Mouse (Mus musculus) MEL (cell line): Measurements from ENCODE around the gene Vcan. TPM values are rescaled to one million over a fixed set of nuclear protein-coding genes. Genes with fewer than 3 reads are reported as not detected.

Experiments used
- DNase-seq: peaks from one replicate; pipeline ENCODE4 v3.0.0; 2011; ENCODE audit warnings: low read depth, low spot score
- H3K27ac ChIP-seq: 2 replicates; pipeline ENCODE4 v1.5.1; 2012; ENCODE audit warnings: low read depth, mild to moderate bottlenecking, control low read depth, low read length, moderate library complexity; ENCODE audit not compliant: control insufficient read depth
- H3K27me3 ChIP-seq, 2 experiments: fragments of 150-350 bp in 1 of 2; sonication (generic) in 1 of 2; 2 replicates each; pipeline ENCODE4 v1.6.1; 2012; ENCODE audit warnings: low read length in 2 of 2, mild to moderate bottlenecking in 2 of 2, improper control_type of control experiment in 1 of 2, moderate library complexity in 1 of 2; ENCODE audit not compliant: insufficient read depth in 2 of 2, control insufficient read depth in 1 of 2
- H3K36me3 ChIP-seq, 2 experiments: 2 replicates each; pipeline ENCODE4 v1.6.1; 2012 to 2014; ENCODE audit warnings: low read length in 2 of 2, improper control_type of control experiment in 1 of 2, inconsistent platforms in 1 of 2, mild to moderate bottlenecking in 1 of 2; ENCODE audit not compliant: insufficient read depth in 2 of 2, control insufficient read depth in 1 of 2
- H3K4me1 ChIP-seq, 2 experiments: fragments of 150-350 bp in 1 of 2; sonication (generic) in 1 of 2; 2 replicates each; pipeline ENCODE4 v1.6.1; 2012; ENCODE audit warnings: low read length in 2 of 2, improper control_type of control experiment in 1 of 2, mild to moderate bottlenecking in 1 of 2; ENCODE audit not compliant: insufficient read depth in 2 of 2, control insufficient read depth in 1 of 2
- H3K4me3 ChIP-seq, 2 experiments: fragments of 150-350 bp in 1 of 2; sonication (generic) in 1 of 2; 2 replicates each; pipeline ENCODE4 v1.5.1; 2012; ENCODE audit warnings: low read depth in 2 of 2, low read length in 2 of 2, mild to moderate bottlenecking in 2 of 2, moderate library complexity in 2 of 2, control low read depth in 1 of 2, improper control_type of control experiment in 1 of 2; ENCODE audit not compliant: control insufficient read depth in 1 of 2, insufficient read depth in 1 of 2
- H3K79me2 ChIP-seq: 2 replicates; pipeline ENCODE4 v1.6.1; 2012; ENCODE audit warnings: mild to moderate bottlenecking, low read length, moderate library complexity; ENCODE audit not compliant: control insufficient read depth, poor library complexity, insufficient read depth
- H3K9ac ChIP-seq: 2 replicates; pipeline ENCODE4 v1.6.1; 2012; ENCODE audit warnings: low read depth, mild to moderate bottlenecking, control low read depth, low read length, moderate library complexity; ENCODE audit not compliant: control insufficient read depth, poor library complexity, severe bottlenecking
- H3K9me3 ChIP-seq: fragments of 150-350 bp; sonication (generic); replicated peaks from 2 replicates; pipeline ENCODE4 v1.6.1; 2012; ENCODE audit warnings: mild to moderate bottlenecking, low read length, improper control_type of control experiment, moderate library complexity; ENCODE audit not compliant: insufficient read depth
- BHLHE40 ChIP-seq: IDR thresholded peaks from 2 replicates; pipeline ENCODE4 v1.6.1; 2012; ENCODE audit warnings: low read depth, mild to moderate bottlenecking, inconsistent platforms, low read length, improper control_type of control experiment, borderline replicate concordance
- CHD2 ChIP-seq: IDR thresholded peaks from 2 replicates; pipeline ENCODE4 v1.6.1; 2011; ENCODE audit warnings: low read length, improper control_type of control experiment
- E2F4 ChIP-seq: IDR thresholded peaks from 2 replicates; pipeline ENCODE4 v1.6.1; 2011; ENCODE audit warnings: low read depth, low read length, improper control_type of control experiment, borderline replicate concordance
- ELF1 ChIP-seq: IDR thresholded peaks from 2 replicates; pipeline ENCODE4 v1.6.1; 2014; ENCODE audit warnings: low read depth, mild to moderate bottlenecking, inconsistent platforms, low read length, improper control_type of control experiment, moderate library complexity
- EP300 ChIP-seq, 2 experiments: IDR thresholded peaks; 2 replicates each; pipeline ENCODE4 v1.6.1; 2011; ENCODE audit warnings: improper control_type of control experiment in 2 of 2, low read length in 2 of 2, low read depth in 1 of 2, mild to moderate bottlenecking in 1 of 2
- GATA1 ChIP-seq: IDR thresholded peaks from 2 replicates; pipeline ENCODE4 v1.6.1; 2011; ENCODE audit warnings: low read depth, low read length, improper control_type of control experiment
- HCFC1 ChIP-seq: IDR thresholded peaks from 2 replicates; pipeline ENCODE4 v1.6.1; 2012; ENCODE audit warnings: low read depth, mild to moderate bottlenecking, inconsistent platforms, low read length, improper control_type of control experiment, moderate library complexity
- MYB ChIP-seq: IDR thresholded peaks from 2 replicates; pipeline ENCODE4 v1.6.1; 2011; ENCODE audit warnings: mild to moderate bottlenecking, low read depth, low read length, improper control_type of control experiment
- MYC ChIP-seq: IDR thresholded peaks from 2 replicates; pipeline ENCODE4 v1.6.1; 2011; ENCODE audit warnings: low read depth, mild to moderate bottlenecking, low read length, improper control_type of control experiment, moderate library complexity
- NRF1 ChIP-seq: IDR thresholded peaks from 2 replicates; pipeline ENCODE4 v1.6.1; 2014; ENCODE audit warnings: low read depth, mild to moderate bottlenecking, inconsistent platforms, low read length, improper control_type of control experiment, moderate library complexity; ENCODE audit not compliant: poor library complexity, insufficient read depth, severe bottlenecking
- POLR2A ChIP-seq, 2 experiments: IDR thresholded peaks; 2 replicates each; pipeline ENCODE4 v1.6.1; 2011 to 2012; ENCODE audit warnings: low read length in 2 of 2, mild to moderate bottlenecking in 2 of 2, control low read depth in 1 of 2, improper control_type of control experiment in 1 of 2, low read depth in 1 of 2, moderate library complexity in 1 of 2; ENCODE audit not compliant: control insufficient read depth in 1 of 2, insufficient read depth in 1 of 2, poor library complexity in 1 of 2
- POLR2AphosphoS5 ChIP-seq: IDR thresholded peaks from 2 replicates; pipeline ENCODE4 v1.6.1; 2012; ENCODE audit warnings: low read depth, borderline replicate concordance, mild to moderate bottlenecking, inconsistent platforms, low read length, moderate library complexity, mixed read lengths
- RAD21 ChIP-seq: IDR thresholded peaks from 2 replicates; pipeline ENCODE4 v1.6.1; 2011; ENCODE audit warnings: mild to moderate bottlenecking, low read depth, low read length, improper control_type of control experiment
- TAL1 ChIP-seq: IDR thresholded peaks from 2 replicates; pipeline ENCODE4 v1.6.1; 2012; ENCODE audit warnings: mild to moderate bottlenecking, inconsistent platforms, low read length, moderate library complexity, mixed read lengths
- TCF12 ChIP-seq: IDR thresholded peaks from 2 replicates; pipeline ENCODE4 v1.6.1; 2014; ENCODE audit warnings: low read depth, mild to moderate bottlenecking, inconsistent platforms, low read length, improper control_type of control experiment, moderate library complexity
- UBTF ChIP-seq: IDR thresholded peaks from 2 replicates; pipeline ENCODE4 v1.6.1; 2012; ENCODE audit warnings: low read depth, mild to moderate bottlenecking, inconsistent platforms, low read length, improper control_type of control experiment, moderate library complexity, borderline replicate concordance; ENCODE audit not compliant: insufficient read depth
- USF2 ChIP-seq, 2 experiments: IDR thresholded peaks; 2 replicates each; pipeline ENCODE4 v1.6.1; 2011 to 2012; ENCODE audit warnings: improper control_type of control experiment in 2 of 2, low read length in 2 of 2, borderline replicate concordance in 1 of 2, inconsistent platforms in 1 of 2, low read depth in 1 of 2, mild to moderate bottlenecking in 1 of 2; ENCODE audit not compliant: insufficient read depth in 1 of 2
- ZNF384 ChIP-seq: IDR thresholded peaks from 2 replicates; pipeline ENCODE4 v1.6.1; 2012; ENCODE audit warnings: low read depth, mild to moderate bottlenecking, inconsistent platforms, low read length, improper control_type of control experiment
- polyA plus RNA-seq, 2 experiments: library from polyadenylated mRNA; stranded (reverse) in 1 of 2; unstranded in 1 of 2; fragments of >175 nt in 1 of 2; fragments of >200 nt in 1 of 2; gene quantifications; 2 replicates each; pipeline versions ENCODE4 v1.2.1 to v1.2.4; 2012; ENCODE audit warnings: low replicate concordance in 2 of 2, low read depth in 1 of 2; ENCODE audit not compliant: insufficient read length in 2 of 2, insufficient read depth in 1 of 2, missing spikeins in 1 of 2
- total RNA-seq: library from RNA; depleted of rRNA; stranded (reverse); fragments of 300-350 nt; gene quantifications from 2 replicates; pipeline ENCODE4 v1.2.3, GENCODE M21; 2012

Vcan gene
- total and polyA plus RNA-seq, 3 experiments, result 0.10 TPM; not detected in 2

DNA sequence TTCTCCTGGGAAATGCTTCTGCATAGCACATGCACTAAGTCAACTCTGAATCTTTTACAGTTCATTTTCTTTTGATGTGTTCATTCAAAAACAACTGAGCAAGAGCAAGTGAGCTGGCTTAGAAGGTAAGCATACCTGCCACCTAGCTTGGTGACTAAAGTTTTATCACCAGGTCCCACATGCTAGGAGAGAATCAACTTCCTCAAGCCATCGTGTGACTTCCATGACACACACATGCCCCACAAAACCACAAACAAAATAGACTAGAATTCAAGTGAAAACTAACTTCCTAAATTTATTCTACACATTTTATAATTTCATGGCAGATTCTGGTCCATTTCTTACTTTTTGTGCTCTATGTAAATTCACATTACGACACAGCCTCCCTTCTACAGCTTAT is 89.0 kb downstream of the Vcan start:
- Histone ChIP-seq H3K4me3 (no peak overlapping the region), H3K4me1 (peaks cover 0 to 3% of the 10 kb centered on the region in 2 experiments; a peak in 1 of 4 replicates), H3K27me3 (no peaks in the 10 kb centered on the region), H3K79me2 (no peaks in the 10 kb centered on the region), H3K36me3 (peaks cover 0 to 3% of the 10 kb centered on the region in 2 experiments; a peak in 2 of 4 replicates), H3K9ac (no peak overlapping the region), H3K9me3 (no peaks in the 10 kb centered on the region), H3K27ac (no peak overlapping the region)
- DNase-seq, result peak; percentile 67
- TF ChIP-seq TCF12 (peak; percentile 68; the same call in 1 of the 2 replicates), TAL1 (peak; percentile 43), ELF1 (no peak), GATA1 (0 out of 2 replicates have a peak, but pooled peaks have one; percentile 14), HCFC1 (no peak), EP300 (IDR thresholded peaks at IDR 0.05; ENCODE audit: low read depth in 1 of 2, low read length in 2 of 2) (peak; percentile 49 to 66)

DNA sequence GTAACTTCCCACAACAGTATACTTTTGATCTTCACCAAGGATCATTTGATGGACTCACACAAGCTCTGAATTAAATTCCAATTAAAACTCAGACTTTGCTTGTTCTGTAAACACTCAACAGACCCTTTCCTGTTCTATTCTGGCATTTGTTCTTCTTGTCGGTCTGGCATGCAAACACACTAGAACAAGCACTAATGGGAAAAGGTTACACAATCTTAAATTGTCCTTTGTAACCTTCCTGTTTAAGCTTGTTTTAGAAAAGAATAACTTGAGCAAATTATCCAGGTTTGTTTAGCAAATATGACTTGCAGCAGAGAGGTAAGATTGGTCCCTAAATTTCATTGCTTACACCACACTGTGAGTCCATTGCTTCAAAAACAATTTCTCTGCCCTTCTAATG is 89.5 kb downstream of the Vcan start:
- H3K9me3 ChIP-seq, result no peaks in the 10 kb centered on the region
- TF ChIP-seq NRF1 (no peak), USF2 (IDR thresholded peaks at IDR 0.05; ENCODE audit: borderline replicate concordance in 1 of 2, insufficient read depth in 1 of 2, low read depth in 1 of 2, low read length in 2 of 2) (no peak), POLR2AphosphoS5 (no peak), MYB (no peak), CHD2 (no peak), UBTF (no peak), ZNF384 (no peak), POLR2A (IDR thresholded peaks at IDR 0.05; ENCODE audit: control insufficient read depth in 1 of 2, insufficient read depth in 1 of 2, low read depth in 1 of 2, low read length in 2 of 2, poor library complexity in 1 of 2) (no peak), GATA1 (no peak), BHLHE40 (no peak), MYC (no peak), TCF12 (no peak), E2F4 (no peak), RAD21 (no peak)
- H3K9ac ChIP-seq, result no peak overlapping the region
- no peak for DNase-seq
- peaks cover 0 to 3% of the 10 kb centered on the region in 2 experiments; a peak in 2 of 4 replicates for H3K36me3 ChIP-seq
- H3K4me1 ChIP-seq, result peaks cover 0 to 3% of the 10 kb centered on the region in 2 experiments; a peak in 1 of 4 replicates
- no peak overlapping the region for H3K27ac ChIP-seq
- no peak overlapping the region for H3K4me3 ChIP-seq
- no peaks in the 10 kb centered on the region for H3K27me3 ChIP-seq
- no peaks in the 10 kb centered on the region for H3K79me2 ChIP-seq
